Comparison of ENCODE assay signal across 8 mouse cellular contexts in genomic region chr16:95862621-95863020, GRCm38 (mm10).
A peak's percentile ranks its signal among the peaks of the same experiment; 100 is the strongest.
DNase-seq lines count a peak whose midpoint lies in the region; ATAC-seq and TF ChIP-seq lines count a peak whose summit lies in the region.

No protein-coding gene starts in this region.

- no peak for TF ChIP-seq POLR2A in lung, adult 2 months (IDR thresholded peaks at IDR 0.05; ENCODE audit: borderline replicate concordance, extremely low read depth, low read depth, low read length)

- no peaks in the 10 kb centered on the region for H3K36me3 ChIP-seq in liver, postnatal 0 days (replicated peaks; ENCODE audit: insufficient read depth, low read length)

- no peaks in the 10 kb centered on the region for H3K9me3 ChIP-seq in liver, postnatal 0 days (ENCODE audit: low read length)

- WGBS in lung, adult 2 months, result 42% methylated on average over 3 of the region's 3 CpGs
- WGBS in liver, postnatal 0 days (ENCODE audit: insufficient replicate concordance), result 28% methylated on average over 3 of the region's 3 CpGs

- no peaks in the 10 kb centered on the region for H3K27me3 ChIP-seq in liver, postnatal 0 days (ENCODE audit: insufficient read depth, low read length)

- 0 out of 2 replicates have a peak, but pooled peaks have one; percentile 17 for TF ChIP-seq EP300 in liver, postnatal 0 days (IDR thresholded peaks at IDR 0.05; ENCODE audit: low read depth)

- peak; percentile 42 to 55 for DNase-seq in lung, adult 18-20 months
- no peak for DNase-seq in lung, adult 2 months
- peak; percentile 64 for DNase-seq in induced T-regulatory cell, adult 2 months (ENCODE audit: low read depth)
- DNase-seq in liver, postnatal 0 days, result no peak
- DNase-seq in thymus, postnatal 25 days, result peak; percentile 72
- no peak for DNase-seq in MN1 (ENCODE audit: low spot score)
- DNase-seq in left cerebral cortex, postnatal 4 days, result no peak
- DNase-seq in ovary, postnatal 10 days (ENCODE audit: low spot score), result no peak

- no peak for ATAC-seq in liver, postnatal 0 days

- H3K27ac ChIP-seq in liver, postnatal 0 days (ENCODE audit: low read depth), result peak overlapping the region; percentile 49; the same call in 1 of the 2 replicates

- H3K9ac ChIP-seq in liver, postnatal 0 days (replicated peaks), result no peak overlapping the region

- H3K4me1 ChIP-seq in lung, adult 2 months (ENCODE audit: control insufficient read depth, insufficient read depth, low read length), result peaks cover 12% of the 10 kb centered on the region
- H3K4me1 ChIP-seq in liver, postnatal 0 days (ENCODE audit: insufficient read depth), result peaks cover 10% of the 10 kb centered on the region

- intact Hi-C loops in left cerebral cortex, postnatal 4 days (cut with DNase I), result no loop called here

- no peak overlapping the region for H3K4me2 ChIP-seq in liver, postnatal 0 days (ENCODE audit: low read depth, low read length)

- TF ChIP-seq CTCF in lung, adult 2 months (IDR thresholded peaks at IDR 0.05; ENCODE audit: insufficient read depth, low read length), result no peak
- no peak for TF ChIP-seq CTCF in liver, postnatal 0 days (IDR thresholded peaks at IDR 0.05; ENCODE audit: low read depth)

- H3K4me3 ChIP-seq in lung, adult 2 months (replicated peaks; ENCODE audit: extremely low read depth, low read depth, low read length), result no peak overlapping the region
- no peak overlapping the region for H3K4me3 ChIP-seq in liver, postnatal 0 days (ENCODE audit: low read depth, low read length)

Comparison
In these comparisons a context has a peak if more than half of its experiments do, and no peak if none do; other contexts are left out.
1. DNase-seq: peak in lung, adult 18-20 months (2 of 2), induced T-regulatory cell, adult 2 months (single experiment) and thymus, postnatal 25 days (single experiment); none in lung, adult 2 months (single experiment), liver, postnatal 0 days (single experiment), MN1 (single experiment), left cerebral cortex, postnatal 4 days (single experiment) and ovary, postnatal 10 days (single experiment).